7 mouse cellular contexts compared by ENCODE assay signal in the genomic region with DNA sequence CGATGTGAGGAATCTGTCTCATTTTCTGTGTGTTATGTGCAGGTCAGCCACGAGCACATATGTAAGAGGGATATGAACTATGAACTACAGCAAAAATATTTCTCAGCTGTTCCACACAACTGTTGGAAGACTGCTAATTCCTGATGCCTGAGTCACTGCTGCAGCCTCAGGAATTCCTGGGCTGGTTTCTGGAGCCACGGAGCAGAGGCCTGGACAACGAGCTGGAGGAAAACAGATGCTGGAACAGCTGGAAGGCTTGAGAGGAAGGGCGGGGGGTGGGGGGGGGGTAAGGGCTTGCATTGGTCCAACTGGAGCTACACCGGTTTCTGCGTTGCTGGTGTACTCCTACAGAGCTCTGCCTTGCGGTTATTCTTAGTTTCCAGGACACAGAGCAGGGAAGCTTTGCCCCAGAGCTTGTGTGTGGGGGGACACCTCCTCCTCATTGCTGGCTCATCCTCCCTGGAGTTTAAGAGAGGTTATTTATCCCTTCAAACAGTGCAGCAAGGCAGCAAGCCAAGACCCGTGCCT. TPM values are rescaled to one million over a fixed set of nuclear protein-coding genes. Genes with fewer than 3 reads are reported as not detected.
DNase-seq lines count a peak whose midpoint lies in the region.

No protein-coding gene starts in this region.

- peak; percentile 27 for DNase-seq in ZHBTc4 (ENCODE audit: low read depth, low spot score)
- DNase-seq in brain, adult 2 months (ENCODE audit: low read depth, low spot score), result peak; percentile 75
- DNase-seq in heart, adult 9 months (ENCODE audit: low spot score in 2 of 2), result peak; percentile 74 to 80
- peak; percentile 55 to 68 for DNase-seq in kidney, postnatal 25 days
- DNase-seq in ovary, adult 18-20 months (ENCODE audit: low spot score), result peak; percentile 75
- no peak for DNase-seq in frontal cortex, postnatal 14 days (ENCODE audit: low spot score in 2 of 2)
- no peak for DNase-seq in layer of hippocampus, postnatal 10 days (ENCODE audit: low spot score in 2 of 2)

RNA-seq across cellular contexts. Expression of a gene that starts 22.6 kb away (rescaled TPM):
- total RNA-seq in layer of hippocampus, postnatal 10 days (2021), result 1,000 to 10,000 TPM; 1,683 to 1,895 TPM

Comparison
In these comparisons a context has a peak if more than half of its experiments do, and no peak if none do; other contexts are left out.
1. DNase-seq: peak in ZHBTc4 (single experiment), brain, adult 2 months (single experiment), heart, adult 9 months (2 of 2), kidney, postnatal 25 days (2 of 2) and ovary, adult 18-20 months (single experiment); none in frontal cortex, postnatal 14 days (0 of 2) and layer of hippocampus, postnatal 10 days (0 of 2).